Mouse (Mus musculus): ENCODE measurements around the gene Megf11. TPM values are rescaled to one million over a fixed set of nuclear protein-coding genes. Genes with fewer than 3 reads are reported as not detected.

Megf11 gene
- 3.9 and 4.0 TPM in 2 replicates for polyA plus RNA-seq (2015; fragmentation: Nextera tagmentation; extraction: Ambion mirVana)

DNA sequence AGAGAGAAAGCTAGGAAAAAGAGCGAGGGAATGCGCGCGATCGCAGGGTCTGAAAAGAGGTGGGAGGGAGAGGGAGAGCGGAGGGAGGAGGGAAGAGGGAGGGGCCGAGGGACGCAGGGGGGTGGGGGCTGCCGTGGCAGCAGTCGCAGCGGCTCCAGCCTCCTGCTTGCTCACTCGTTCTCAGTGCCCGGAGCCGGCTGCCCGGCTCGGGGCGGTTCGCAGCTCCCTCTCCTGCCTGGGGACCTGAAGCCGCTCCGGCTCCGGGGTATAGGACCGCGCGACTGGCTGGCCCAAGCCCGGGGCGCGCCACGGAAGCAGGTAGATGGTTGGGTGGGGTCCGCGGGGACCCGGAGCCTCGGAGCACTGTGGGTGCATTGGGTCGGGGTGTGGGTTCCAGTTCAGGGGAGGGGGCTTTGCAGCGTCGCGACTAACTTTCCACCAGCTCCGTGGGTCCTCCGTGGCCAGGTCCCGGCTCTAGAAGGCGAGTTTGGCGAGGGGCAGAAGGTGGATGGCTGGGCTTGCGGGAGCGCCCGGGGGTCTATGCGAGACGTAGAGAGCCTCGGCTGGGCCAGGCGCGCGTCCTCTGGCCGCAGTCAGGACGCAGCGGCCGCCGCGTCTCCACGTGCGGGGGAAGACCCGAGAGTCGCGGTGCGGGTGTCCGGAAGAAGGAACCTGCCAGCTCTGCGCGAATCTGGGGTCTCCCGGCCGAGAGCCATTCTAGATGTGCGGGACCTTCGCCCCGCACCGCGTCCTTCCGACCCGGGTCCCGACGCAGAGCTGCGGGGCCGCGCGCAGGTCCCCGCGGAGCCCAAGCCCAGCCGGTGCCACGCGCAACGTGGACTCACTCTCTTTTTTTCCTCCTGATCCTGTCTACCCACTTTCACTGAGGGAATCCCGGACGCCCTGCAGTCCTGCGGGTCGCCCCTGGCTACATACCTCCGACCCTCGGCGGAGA lies at the start of gene Megf11:
TSS of gene Megf11 (plus strand) at position 116 of the 955 bp plus-strand sequence.
- WGBS, result under 1% methylated on average over 87 of the region's 93 CpGs
- Histone ChIP-seq H3K36me3 (no peaks in the 10 kb centered on the region), H3K27ac (no peak within 1 kb of the TSS), H3K27me3 (peaks cover 77% of the 10 kb centered on the region), H3K9ac (peak within 1 kb of the TSS; percentile 57), H3K9me3 (replicated peaks) (peaks cover 2% of the 10 kb centered on the region; the same call in 1 of the 2 replicates), H3K4me2 (peak within 1 kb of the TSS; percentile 100), H3K4me3 (replicated peaks) (peak within 1 kb of the TSS; percentile 62), H3K4me1 (peaks cover 32% of the 10 kb centered on the region)
- peak; percentile 66 for ATAC-seq (replicated peaks; ENCODE audit: low FRiP score)

- no peaks in the 10 kb centered on the region for H3K27me3 ChIP-seq
- H3K4me2 ChIP-seq, result no peak overlapping the region
- H3K36me3 ChIP-seq, result peaks cover 43% of the 10 kb centered on the region
- no peak overlapping the region for H3K9ac ChIP-seq
- ATAC-seq (replicated peaks; ENCODE audit: low FRiP score), result no peak
- H3K27ac ChIP-seq, result no peak overlapping the region
- H3K4me1 ChIP-seq, result peaks cover 13% of the 10 kb centered on the region
- no peak overlapping the region for H3K4me3 ChIP-seq (replicated peaks)
- 81% methylated on average over 6 of the region's 6 CpGs for WGBS
- no peaks in the 10 kb centered on the region for H3K9me3 ChIP-seq (replicated peaks)
Measured at GRCm38 (mm10) chr9:64335825-64336224, 49.6 kb upstream of the Megf11 start.

DNA sequence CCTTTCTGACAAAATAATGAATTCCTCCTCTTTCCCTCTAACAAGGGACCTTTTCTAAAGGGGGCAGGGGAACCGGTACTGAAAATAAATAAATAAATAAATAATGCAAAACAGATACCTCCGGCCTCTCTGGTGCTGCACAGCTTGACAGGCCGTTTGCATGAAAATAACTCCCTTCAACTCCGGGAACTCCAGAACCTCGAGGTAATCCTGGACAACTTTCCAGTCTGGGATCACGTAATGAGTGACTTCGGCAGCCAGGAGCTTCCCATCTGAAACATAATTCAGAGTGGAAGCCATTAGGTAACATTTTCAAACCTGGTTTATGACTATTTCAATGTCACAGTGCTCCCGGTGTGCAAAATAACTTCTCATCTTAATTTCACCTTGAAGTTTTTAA lies 46.1 kb upstream of the Megf11 start:
- Histone ChIP-seq H3K9ac (no peak overlapping the region), H3K4me1 (peaks cover 24% of the 10 kb centered on the region), H3K27me3 (no peaks in the 10 kb centered on the region), H3K27ac (0 out of 2 replicates have a peak overlapping the region, but pooled peaks have one; percentile 100), H3K9me3 (replicated peaks) (no peaks in the 10 kb centered on the region), H3K4me3 (replicated peaks) (peak overlapping the region; percentile 66), H3K4me2 (peak overlapping the region; percentile 84), H3K36me3 (peaks cover 33% of the 10 kb centered on the region)
- 35% methylated on average over 8 of the region's 8 CpGs for WGBS
- no peak for ATAC-seq (replicated peaks; ENCODE audit: low FRiP score)

DNA sequence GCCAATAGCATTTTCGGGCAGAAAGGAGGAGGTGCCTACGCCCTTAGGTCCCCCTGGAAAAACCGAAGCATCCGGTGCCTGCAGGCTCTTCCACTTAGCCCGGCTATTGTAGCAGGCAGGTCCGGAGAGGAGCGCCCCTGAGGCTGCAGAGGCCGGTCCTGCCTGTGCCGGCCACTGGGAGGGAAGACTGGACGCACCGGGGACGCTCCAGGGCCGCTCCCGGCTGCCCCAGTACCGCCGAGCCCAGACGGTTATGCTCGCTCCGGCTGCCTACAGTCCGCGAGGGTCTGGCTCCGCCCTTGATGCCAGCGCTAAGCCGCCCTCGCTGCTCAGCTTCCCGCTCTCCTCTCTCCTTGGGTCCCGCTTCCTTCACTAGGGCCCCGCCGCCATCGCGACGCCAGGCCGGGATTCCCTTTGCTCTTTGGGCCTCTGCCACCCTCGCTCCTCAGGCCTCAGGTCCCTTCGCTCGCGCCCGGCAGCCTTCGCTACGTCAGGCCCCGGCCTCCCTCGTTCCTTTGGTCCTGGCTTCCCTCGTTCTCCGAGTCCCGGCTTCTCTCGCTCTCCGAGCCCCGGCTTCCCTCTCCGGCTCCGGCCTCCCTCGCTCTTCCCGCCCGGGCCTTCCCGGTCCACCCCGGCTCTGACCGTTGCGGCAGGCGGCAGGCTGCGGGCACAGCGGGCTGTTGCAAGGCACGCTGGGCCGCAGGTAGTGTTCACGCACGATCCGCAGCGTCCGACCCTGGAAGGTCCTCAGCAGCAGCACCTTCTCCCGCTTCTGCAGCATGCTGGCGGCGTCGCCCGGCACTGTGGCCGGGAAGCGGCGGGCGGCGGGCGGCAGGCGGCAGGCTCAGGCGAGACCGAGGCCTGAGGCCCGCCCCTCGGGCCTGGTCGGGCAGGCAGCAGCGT lies 44.8 kb upstream of the Megf11 start:
- Histone ChIP-seq H3K4me3 (replicated peaks) (peak overlapping the region; percentile 66), H3K36me3 (peaks cover 22% of the 10 kb centered on the region)
- peak; percentile 96 for ATAC-seq (replicated peaks; ENCODE audit: low FRiP score)

DNA sequence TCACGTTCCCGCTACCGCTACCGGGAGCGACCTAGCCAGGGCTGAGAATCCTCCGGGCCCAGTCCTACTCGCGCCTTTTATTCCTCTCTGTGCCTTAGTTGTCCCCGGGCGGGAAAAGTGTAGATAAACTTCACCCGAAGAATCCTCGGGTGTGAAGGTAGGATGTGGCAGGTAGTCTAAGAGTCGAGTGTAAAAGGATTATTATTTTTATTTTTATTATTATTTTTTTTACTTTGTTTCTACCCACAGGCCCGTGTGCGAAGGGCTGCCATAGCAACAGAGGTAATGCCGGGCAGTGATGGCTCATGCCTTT lies 44.2 kb upstream of the Megf11 start, which contains the start of gene Dis3l:
TSS of gene Dis3l (minus strand) at position 35 of the 313 bp plus-strand sequence.
- no peaks in the 10 kb centered on the region for H3K27me3 ChIP-seq
- no peaks in the 10 kb centered on the region for H3K9me3 ChIP-seq (replicated peaks)
- no peak for ATAC-seq (replicated peaks; ENCODE audit: low FRiP score)
- peak within 1 kb of the TSS; percentile 84 for H3K4me2 ChIP-seq
- peaks cover 16% of the 10 kb centered on the region for H3K36me3 ChIP-seq
- WGBS, result 10% methylated on average over 16 of the region's 16 CpGs
- peak within 1 kb of the TSS; percentile 96 for H3K9ac ChIP-seq
- peak within 1 kb of the TSS; percentile 66 for H3K4me3 ChIP-seq (replicated peaks)
- peak within 1 kb of the TSS; percentile 100 for H3K27ac ChIP-seq
- H3K4me1 ChIP-seq, result peaks cover 24% of the 10 kb centered on the region

More for the DNA sequence above, 44.8 kb upstream of the Megf11 start:
- Histone ChIP-seq H3K9me3 (replicated peaks) (no peaks in the 10 kb centered on the region), H3K4me2 (peak overlapping the region; percentile 84), H3K27me3 (no peaks in the 10 kb centered on the region), H3K4me1 (peaks cover 24% of the 10 kb centered on the region), H3K27ac (peak overlapping the region; percentile 100), H3K9ac (peak overlapping the region; percentile 96)
- under 1% methylated on average over 85 of the region's 85 CpGs for WGBS

GRCm38 (mm10) chr9:64341671-64342070 lies 43.8 kb upstream of the Megf11 start:
- Histone ChIP-seq H3K36me3 (peaks cover 12% of the 10 kb centered on the region), H3K9ac (0 out of 2 replicates have a peak overlapping the region, but pooled peaks have one; percentile 10), H3K9me3 (replicated peaks) (no peaks in the 10 kb centered on the region), H3K4me2 (peak overlapping the region; percentile 84), H3K27ac (peak overlapping the region; percentile 100), H3K4me3 (replicated peaks) (peak overlapping the region; percentile 66; the same call in 1 of the 2 replicates), H3K27me3 (no peaks in the 10 kb centered on the region), H3K4me1 (peaks cover 24% of the 10 kb centered on the region)
- 58% methylated on average over 8 of the region's 8 CpGs for WGBS
- ATAC-seq (replicated peaks; ENCODE audit: low FRiP score), result no peak

DNA sequence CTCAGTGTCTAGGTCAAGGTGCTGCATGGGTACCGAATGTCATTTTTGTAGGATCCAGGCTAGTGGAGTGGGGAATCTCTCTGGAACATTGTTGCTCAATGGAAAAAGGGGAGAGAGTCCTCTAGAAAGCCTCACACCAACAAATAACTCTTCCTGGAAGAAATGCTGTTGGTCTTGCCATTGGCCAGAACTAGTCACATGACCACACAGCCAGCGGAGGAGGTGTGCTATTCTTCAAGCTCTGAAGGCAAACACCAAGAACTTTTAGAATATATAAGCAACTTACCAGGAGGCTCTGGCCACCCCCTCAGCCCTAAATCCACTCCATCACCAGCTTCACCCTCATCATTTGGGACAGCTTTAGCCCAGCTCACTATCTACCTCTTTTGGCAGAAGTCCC lies 41.8 kb upstream of the Megf11 start:
- no peak overlapping the region for H3K4me3 ChIP-seq (replicated peaks)
- no peak overlapping the region for H3K9ac ChIP-seq
- no peak for ATAC-seq (replicated peaks; ENCODE audit: low FRiP score)
- H3K27me3 ChIP-seq, result no peaks in the 10 kb centered on the region
- 93% methylated on average over 2 of the region's 2 CpGs for WGBS
- no peak overlapping the region for H3K27ac ChIP-seq
- H3K36me3 ChIP-seq, result no peaks in the 10 kb centered on the region
- no peaks in the 10 kb centered on the region for H3K9me3 ChIP-seq (replicated peaks)
- peaks cover 24% of the 10 kb centered on the region for H3K4me1 ChIP-seq
- no peak overlapping the region for H3K4me2 ChIP-seq

DNA sequence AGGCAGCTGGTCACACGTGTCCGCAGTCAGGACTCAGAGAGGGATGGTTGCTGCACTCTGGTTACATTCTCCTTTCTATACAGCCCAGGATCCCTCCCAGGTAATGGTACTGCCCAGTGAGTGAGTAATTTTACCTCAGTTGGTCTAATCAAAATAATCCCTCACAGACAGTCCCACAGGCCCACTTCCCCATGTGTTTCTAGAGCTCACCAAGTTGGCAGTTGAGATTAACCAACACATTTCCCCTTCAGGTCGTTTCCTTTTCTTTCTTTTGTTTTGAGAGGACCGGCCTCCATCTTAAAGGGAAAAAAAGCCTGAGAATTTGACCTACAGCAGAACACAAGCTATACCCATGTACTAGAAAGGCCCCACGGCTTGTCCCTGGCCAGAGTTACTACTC lies 39.5 kb upstream of the Megf11 start:
- no peak for ATAC-seq (replicated peaks; ENCODE audit: low FRiP score)
- no peaks in the 10 kb centered on the region for H3K27me3 ChIP-seq

DNA sequence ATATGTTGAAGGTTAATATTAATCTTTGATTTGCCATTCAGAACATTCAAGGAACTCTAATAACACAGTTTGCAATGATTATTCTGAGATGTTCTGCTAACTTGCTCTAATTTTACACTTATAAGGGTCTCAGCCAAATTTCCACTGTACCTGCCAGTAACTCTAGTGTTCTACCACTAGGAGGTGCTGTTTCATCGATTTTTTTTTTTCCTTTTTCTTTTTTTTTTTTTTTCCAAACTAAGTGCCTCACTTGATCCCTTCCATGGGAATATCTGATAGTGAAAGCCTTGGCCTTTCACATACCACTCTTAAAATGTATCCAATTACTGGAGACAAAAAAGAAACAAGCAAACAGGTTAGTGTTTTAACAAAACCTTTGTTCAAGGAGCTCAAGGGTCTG lies 38.0 kb upstream of the Megf11 start:
- 0% methylated on average over 1 of the region's 1 CpGs for WGBS
- H3K9ac ChIP-seq, result no peak overlapping the region
- H3K27me3 ChIP-seq, result no peaks in the 10 kb centered on the region
- no peak overlapping the region for H3K27ac ChIP-seq
- no peak overlapping the region for H3K4me2 ChIP-seq
- no peak for ATAC-seq (replicated peaks; ENCODE audit: low FRiP score)
- no peaks in the 10 kb centered on the region for H3K4me1 ChIP-seq
- H3K36me3 ChIP-seq, result no peaks in the 10 kb centered on the region
- no peak overlapping the region for H3K4me3 ChIP-seq (replicated peaks)
- no peaks in the 10 kb centered on the region for H3K9me3 ChIP-seq (replicated peaks)

More for the DNA sequence above, 39.5 kb upstream of the Megf11 start:
- Histone ChIP-seq H3K36me3 (no peaks in the 10 kb centered on the region), H3K9ac (no peak overlapping the region), H3K4me1 (peaks cover 11% of the 10 kb centered on the region), H3K27ac (no peak overlapping the region), H3K4me2 (no peak overlapping the region), H3K4me3 (replicated peaks) (no peak overlapping the region), H3K9me3 (replicated peaks) (no peaks in the 10 kb centered on the region)
- WGBS, result 65% methylated on average over 5 of the region's 5 CpGs

- Histone ChIP-seq H3K9me3 (replicated peaks) (no peaks in the 10 kb centered on the region), H3K27ac (no peak overlapping the region), H3K4me1 (no peaks in the 10 kb centered on the region), H3K36me3 (no peaks in the 10 kb centered on the region), H3K9ac (no peak overlapping the region), H3K27me3 (no peaks in the 10 kb centered on the region), H3K4me3 (replicated peaks) (no peak overlapping the region), H3K4me2 (no peak overlapping the region)
- 24% methylated on average over 5 of the region's 5 CpGs for WGBS
- no peak for ATAC-seq (replicated peaks; ENCODE audit: low FRiP score)
Measured at GRCm38 (mm10) chr9:64349490-64349889, 35.9 kb upstream of the Megf11 start.

GRCm38 (mm10) chr9:64351191-64351590 lies 34.2 kb upstream of the Megf11 start:
- no peak overlapping the region for H3K4me3 ChIP-seq (replicated peaks)
- H3K27ac ChIP-seq, result no peak overlapping the region
- H3K27me3 ChIP-seq, result no peaks in the 10 kb centered on the region
- H3K9me3 ChIP-seq (replicated peaks), result no peaks in the 10 kb centered on the region
- no peak overlapping the region for H3K4me2 ChIP-seq
- WGBS, result 40% methylated on average over 3 of the region's 3 CpGs
- no peak overlapping the region for H3K9ac ChIP-seq
- ATAC-seq (replicated peaks; ENCODE audit: low FRiP score), result no peak
- H3K4me1 ChIP-seq, result no peaks in the 10 kb centered on the region
- H3K36me3 ChIP-seq, result no peaks in the 10 kb centered on the region
